Mouse (Mus musculus): Measurements from ENCODE around the gene Rnf182.

Gene Rnf182

DNA sequence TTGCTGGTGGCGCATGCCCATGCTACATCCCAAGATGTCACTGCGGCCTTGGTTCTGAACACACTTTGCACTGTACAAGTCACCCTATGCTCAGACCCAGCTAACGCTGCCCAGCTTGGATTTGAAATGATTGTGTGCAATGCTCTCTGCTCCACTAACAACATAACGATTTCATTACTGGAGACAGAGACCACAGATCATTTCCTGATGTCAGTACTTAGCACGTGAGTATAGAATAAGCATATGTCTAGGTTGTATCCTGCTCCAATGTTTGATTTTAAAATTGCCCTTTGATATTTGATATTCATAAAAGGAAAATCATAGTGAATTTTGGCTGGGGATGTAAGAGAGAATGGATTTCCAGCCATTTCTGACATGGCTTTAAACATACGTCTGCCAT lies 3.5 kb upstream of the Rnf182 start:
- WGBS: 92% methylated on average over 6 of the region's 6 CpGs

DNA sequence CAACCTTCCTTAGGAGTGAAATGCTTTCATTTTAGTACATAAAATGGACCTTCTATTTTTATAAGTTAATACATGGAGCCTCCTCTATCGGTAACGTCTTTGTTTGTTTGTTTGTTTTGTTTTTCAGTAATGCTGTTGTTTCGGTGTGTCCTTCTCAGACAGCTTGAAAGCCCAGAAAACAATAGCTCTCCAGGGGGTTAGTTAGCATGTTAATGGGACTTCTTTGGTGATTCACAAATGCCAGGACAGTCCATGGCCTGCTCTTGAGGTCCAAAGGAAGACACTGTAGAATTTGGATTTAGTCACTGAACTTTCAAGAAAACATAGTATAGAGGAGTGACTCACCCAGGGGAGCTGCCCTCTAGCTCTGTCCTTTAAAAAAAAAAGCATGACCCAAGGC lies 843 bp upstream of the Rnf182 start:
- WGBS: 77% methylated on average over 3 of the region's 3 CpGs

DNA sequence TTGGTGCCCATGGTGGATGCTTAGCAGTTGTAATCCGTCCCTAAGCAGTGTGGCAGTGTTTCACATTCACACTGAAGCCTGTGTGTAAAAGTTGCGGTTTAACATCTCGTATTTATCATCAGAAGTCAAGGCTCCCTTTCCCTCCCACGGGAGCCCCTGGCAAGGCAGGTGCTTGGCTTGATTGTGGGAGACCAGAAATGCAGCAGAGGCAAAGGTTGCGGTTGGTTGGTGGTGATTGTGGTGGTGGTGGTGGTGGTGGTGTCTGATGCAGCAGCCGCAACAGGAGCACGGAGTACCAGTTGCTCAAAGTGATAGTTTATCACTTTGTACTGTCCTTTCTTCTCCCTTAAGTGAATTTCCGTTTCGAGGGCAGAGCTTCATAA lies 325 bp upstream of the Rnf182 start:
- 16% methylated on average over 9 of the region's 9 CpGs for WGBS

DNA sequence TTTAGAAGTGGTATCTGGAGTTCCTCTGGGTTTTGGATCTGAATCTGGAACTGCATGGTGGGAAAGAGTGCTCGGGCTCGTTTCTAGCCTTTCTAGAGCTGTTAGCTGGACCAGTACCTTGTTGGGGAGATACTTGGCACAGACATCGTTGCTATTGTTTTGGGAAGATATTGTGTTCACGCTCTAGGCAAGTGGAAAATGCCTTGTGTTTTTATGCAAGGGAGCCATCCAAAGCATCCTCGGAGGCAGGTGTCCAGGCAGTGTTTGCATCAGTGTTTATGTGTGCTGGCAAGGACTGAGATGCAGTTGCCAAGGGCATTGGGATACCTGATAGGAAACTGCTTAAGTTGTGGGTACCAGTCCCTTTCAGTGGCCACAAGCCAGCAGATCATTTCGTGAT lies 1.0 kb downstream of the Rnf182 start:
- WGBS: 15% methylated on average over 6 of the region's 6 CpGs

DNA sequence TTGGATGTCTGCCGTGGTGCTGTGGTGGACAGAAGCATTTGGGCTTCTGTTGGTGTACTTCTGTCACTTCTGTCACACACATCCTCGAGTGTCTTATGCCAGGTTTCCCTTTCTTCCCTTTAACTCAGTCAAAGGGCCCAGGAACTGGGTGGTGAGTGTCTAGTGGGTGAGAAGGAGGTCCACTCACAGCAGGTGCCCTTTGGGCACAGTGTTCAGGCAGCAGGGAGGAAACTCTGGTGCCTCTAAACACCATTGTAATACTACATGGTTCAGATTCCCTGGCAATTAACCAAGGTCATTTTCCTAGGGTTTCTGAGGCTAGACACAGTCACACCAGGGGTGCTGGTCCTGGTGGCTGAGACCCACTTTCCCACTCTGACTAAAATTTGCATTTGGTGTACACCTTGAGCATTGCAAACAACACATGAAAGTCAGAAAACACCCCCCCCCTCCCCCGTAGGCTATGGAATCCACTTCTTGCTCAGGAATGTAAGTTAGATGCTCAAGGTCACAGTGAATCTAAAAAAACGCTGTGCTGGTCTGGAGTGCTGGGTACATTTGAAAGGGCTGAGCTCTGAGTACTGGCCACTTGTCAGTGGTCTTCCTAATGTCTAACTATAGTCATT lies 4.2 kb downstream of the Rnf182 start:
- 70% methylated on average over 4 of the region's 4 CpGs for WGBS

DNA sequence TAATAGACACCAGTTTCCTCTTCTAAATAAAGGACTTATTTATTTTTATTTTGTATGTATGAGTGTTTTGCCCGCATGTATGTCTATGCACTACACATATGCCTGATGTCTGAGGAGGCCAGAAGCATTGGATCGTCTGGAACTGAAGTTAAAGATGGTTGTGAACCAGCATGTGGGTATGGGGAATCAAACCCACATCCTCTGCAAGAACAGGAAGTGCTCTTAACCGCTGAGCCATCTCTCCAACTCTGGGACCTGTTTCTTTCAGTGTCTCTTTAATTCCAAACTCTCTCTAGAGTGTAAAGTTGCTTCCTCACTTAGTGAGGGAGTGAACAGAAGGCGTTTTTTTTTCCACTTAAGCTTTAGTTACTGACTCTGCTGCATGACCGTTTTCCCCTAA lies 12.4 kb downstream of the Rnf182 start:
- 56% methylated on average over 5 of the region's 5 CpGs for whole genome bisulfite sequencing

DNA sequence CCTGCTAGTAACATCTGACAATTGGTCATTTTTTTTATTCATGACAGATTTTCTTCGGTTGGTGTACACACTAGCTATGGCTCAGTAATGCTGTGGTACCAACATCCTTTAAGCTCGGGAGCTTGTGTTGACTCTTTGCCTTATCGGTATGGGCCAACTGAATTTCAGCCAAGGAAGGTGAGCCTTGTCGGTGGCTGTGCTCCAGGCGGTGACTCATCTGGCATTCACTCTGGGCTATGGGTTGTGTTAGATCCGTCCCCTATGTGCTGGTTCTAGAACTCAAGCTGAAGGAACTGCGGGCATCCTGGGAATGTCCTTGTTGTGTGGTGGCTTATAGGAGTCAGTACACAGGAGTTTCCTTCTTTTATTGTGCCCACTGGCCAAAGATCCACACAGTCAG lies 14.3 kb downstream of the Rnf182 start:
- 64% methylated on average over 7 of the region's 7 CpGs for WGBS

DNA sequence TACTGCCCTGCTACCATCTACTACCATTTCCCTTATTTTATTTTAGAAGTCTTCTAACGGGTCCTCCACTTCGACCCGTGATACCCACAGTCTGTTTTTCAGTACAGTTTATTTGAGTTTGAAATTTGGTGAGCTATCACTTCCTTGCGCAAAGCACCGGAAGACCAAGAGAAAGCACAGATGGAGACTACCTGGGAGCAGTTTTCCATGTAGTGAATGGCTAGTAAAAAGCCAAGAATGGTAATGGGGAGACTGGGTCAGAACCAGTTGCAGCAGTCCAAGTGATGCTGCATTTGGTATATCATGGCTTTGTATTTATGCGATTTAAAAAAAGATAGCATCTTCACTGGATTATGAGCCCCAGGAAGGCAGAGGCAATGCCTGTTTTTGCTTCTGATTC lies 15.8 kb downstream of the Rnf182 start:
- 96% methylated on average over 6 of the region's 6 CpGs for WGBS

DNA sequence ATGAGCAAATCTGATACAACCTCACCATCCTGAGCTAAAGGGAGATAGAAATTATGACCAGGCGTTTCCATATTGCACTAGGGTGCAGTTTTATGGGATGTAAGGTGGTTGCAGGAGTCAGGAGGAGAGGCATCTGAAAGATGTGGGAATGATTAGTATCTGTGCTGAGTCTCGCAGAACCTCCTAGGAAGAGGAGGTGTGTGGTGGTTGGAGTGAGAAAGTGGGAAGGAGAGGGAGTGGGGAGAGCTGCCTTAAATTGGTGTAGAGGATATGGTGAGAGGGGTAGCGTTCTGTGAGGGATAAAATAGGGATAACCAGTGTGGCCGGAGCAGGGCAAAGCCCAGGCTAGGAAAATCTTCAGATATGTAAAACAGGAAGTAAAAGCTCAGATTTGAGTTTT lies 17.5 kb downstream of the Rnf182 start:
- WGBS: 57% methylated on average over 4 of the region's 4 CpGs

DNA sequence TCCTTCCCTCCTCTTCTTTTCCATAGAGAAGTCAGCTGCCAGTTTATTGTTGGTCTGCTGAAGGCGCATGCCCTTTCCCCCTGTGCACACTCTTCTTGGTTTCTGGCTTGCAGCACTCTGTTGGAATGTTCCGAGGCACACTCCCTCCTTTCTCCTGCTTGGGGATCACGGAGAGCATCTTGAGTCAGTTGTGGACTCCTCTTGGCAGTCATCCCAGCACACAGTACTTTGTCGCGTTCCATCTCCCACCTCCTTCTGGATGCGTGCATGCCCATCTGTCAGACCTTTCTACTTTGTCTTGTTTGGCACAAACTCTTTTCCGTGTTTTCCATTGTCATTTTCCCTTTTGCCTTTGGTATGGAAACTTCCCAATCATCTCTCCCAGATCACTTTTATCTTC lies 22.2 kb downstream of the Rnf182 start:
- WGBS: 54% methylated on average over 7 of the region's 7 CpGs

DNA sequence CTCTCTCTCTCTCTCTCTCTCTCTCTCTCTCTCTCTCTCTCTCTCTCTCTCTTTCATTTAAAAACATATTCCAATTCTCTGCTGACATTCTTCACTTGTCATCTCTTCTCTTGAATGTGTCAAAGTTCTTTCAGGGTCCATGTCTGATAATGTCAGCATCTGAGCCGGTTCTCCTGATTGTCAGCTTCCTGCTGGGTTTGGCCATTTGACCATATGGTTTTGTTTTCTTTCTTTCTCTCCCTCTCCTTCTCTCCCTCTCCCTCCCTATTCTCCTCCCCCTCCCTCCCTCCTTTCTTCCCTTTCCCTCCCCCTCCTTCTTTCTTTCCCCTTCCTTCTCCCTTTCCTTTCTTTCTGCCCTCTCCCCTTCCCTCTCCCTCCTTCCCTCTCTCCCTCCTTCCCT lies 29.5 kb downstream of the Rnf182 start:
- 76% methylated on average over 1 of the region's 1 CpGs for WGBS

DNA sequence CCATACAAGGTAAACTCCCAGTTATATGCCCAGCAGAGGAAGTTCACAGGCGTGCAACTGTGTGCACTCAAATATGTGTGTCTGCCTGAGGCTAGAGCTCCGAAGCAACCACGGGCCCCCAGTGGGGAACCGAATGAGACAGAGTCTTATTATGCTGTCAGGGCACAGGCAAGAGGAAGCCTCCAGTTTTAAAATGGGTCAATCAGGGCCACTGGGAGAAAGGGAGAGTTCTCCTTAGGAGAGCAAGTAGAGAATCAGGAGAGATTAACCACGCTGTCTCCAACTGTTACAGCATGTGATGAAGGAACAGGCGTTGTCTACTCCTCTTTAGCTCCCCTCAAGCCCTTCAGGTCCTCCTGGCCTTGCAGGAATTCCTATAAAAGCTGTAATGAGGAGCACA lies 33.0 kb downstream of the Rnf182 start:
- WGBS: 68% methylated on average over 6 of the region's 6 CpGs

DNA sequence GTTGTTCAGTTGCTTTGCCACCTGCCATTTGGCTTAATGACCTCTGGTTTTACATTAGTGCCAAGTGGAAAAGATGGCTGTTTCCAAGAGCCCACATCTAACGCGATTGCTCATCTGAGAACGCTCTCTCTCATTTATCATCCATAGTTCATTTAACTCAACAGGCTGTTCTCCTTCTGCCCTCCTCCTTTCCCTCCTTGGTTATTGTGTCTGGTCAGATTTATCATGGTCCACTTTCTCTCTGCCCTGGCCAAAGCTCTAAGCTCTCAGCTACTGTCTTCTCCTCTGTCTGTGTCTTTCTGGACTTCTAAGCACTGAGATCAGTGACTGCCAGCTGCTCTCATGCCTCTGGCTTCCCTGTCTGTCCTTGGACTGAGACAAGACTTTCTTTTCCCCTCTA lies 35.8 kb downstream of the Rnf182 start:
- WGBS: 92% methylated on average over 3 of the region's 3 CpGs

DNA sequence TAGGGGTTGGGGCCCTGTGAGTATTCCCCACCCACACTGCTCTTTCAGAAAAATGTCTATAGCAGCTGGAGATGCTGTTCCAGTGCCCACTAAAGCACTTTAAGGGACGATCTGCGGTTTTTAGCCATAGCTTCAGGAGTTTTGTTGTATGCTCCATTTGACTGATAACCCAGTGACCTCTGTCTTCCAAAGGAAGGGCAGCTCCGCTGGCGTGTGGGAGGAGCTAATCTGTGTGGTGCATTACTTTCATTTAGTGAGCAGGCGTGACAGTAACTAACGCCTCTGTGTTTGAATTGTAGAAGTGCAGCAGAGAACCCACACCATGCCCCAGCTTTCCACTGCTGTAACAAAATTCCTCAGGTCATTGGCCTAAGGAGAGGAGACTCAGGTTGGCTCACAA lies 38.6 kb downstream of the Rnf182 start:
- 80% methylated on average over 6 of the region's 6 CpGs for WGBS

DNA sequence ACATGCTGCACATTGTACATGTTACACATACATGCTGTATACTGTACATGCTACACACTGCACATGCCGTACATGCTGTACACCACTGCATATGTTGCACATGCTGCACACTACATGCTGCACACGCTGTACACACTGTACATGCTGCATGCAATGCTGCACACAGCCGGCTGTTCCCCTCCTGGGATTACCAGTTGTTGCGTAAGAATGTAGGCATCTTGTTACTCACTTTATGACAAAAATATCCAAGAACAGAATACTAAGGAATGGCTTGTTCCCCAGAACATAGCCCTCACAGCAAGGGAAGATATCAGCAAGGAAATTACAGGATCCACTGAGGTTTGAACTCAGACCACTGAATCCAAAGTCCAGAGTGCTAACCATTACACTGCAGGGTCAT lies 47.7 kb downstream of the Rnf182 start:
- 58% methylated on average over 4 of the region's 4 CpGs for WGBS

DNA sequence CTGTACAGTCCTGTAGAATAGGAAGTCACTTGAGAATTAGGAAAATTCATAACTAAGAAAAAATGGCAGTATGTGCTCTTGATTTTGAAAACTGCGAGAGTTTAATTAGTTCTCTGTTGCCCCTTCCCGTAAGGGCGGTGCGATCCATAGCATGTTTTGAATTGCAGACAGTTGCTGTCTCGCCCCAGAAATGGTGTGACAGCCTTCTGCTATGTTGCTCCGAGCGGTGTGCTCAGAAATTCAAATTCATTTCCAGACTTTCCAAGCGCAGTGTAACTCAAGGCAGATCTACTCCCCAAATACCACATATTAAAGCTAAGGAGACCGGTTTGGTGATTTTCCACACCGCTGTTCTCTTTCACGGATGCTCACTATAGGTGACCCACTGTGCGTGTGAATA lies 50.6 kb downstream of the Rnf182 start:
- WGBS: 53% methylated on average over 12 of the region's 12 CpGs

DNA sequence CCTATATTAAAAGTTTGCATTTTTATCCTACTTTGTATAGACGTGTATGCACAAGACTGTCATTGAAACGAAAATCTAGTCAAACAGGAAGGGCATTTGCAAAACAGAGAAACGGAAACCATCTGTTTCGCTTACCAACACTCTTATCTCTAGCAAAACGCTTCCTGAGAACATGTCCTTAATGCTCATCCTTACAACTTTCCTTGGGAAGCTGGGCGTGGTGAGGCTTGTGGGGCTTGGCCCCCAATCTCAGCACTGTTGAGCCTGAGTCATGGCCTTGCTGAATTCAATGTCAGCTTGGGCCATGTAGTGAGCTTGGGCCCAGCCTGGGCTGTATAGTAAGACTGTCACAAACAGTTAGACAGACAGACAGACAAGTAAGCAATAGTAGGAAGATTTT lies 51.4 kb downstream of the Rnf182 start:
- WGBS: 59% methylated on average over 6 of the region's 6 CpGs

DNA sequence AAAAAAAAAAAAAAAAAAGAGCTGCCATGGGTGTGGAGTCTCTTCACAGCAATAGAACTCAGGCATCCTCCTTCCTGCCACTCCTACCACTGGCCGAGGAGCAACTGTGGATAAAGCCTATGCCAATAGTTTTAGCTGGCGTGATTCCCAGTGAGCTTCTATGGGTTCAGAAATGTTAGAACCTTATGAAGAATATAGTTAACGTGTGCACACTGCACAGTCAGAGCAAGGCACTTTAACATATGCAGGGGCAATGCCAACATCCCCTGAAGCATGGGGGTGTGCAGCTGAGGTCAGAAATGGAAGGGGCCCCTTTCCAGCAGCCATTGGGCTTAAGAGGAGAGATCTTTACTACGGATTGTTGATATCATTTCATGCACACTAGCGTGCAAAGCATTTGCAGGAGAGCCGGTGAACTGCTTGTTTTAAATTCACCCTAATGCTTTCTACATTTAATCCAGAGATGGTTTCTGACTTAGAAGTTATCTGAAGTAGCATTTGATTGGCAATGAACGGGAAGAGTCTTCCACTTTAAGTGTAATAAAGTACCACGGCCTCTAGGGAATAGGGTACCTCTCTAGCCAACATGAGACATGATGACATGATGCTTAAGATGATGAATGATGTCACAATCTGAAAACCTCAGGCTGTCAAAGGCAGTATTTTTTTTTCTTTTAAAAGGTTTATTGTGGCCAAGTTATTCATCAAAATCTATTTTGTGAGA lies 61.8 kb downstream of the Rnf182 start:
- 70% methylated on average over 8 of the region's 8 CpGs for WGBS

DNA sequence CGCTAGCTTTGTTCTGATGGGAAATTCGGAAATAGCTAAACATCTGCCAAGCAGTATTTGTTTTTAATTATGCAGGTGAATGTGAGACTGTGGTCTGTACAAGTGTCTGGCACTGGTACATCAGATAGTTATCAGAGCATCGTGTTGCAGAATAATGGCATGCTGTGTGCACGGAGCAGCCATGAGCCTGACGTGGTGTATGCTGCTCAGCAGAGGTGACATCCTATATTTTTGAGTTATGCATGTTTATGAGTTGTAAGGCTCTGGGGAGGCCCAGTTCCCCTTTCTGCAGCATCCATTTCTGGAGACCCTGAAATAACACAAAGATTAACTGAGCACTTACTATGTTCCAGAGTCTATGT lies 62.4 kb downstream of the Rnf182 start:
- 73% methylated on average over 5 of the region's 5 CpGs for WGBS

DNA sequence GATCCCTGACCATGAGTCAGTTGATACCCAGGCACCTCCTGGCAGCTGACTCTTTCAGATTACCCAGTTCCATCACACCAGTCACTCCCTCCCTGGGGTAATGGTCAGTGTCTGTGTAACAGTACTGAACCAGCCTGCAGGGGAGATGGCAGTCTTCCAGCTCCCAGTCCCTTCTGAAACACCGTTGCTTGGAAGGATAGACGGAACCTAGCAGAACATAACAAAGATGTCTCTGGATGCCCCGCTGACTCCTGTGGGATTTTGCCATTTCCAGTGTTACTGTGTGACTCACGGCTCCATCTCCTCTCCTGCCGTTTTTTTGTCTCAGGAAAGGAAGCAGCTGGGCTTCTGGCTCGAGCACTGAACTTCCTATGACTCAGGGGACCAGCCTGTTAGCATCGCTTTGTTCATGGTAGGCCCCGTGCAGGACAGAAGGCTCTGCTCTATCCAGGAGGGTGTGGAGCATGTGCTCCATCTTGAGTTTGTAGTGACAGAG lies 69.0 kb downstream of the Rnf182 start:
- 23% methylated on average over 8 of the region's 8 CpGs for WGBS

DNA sequence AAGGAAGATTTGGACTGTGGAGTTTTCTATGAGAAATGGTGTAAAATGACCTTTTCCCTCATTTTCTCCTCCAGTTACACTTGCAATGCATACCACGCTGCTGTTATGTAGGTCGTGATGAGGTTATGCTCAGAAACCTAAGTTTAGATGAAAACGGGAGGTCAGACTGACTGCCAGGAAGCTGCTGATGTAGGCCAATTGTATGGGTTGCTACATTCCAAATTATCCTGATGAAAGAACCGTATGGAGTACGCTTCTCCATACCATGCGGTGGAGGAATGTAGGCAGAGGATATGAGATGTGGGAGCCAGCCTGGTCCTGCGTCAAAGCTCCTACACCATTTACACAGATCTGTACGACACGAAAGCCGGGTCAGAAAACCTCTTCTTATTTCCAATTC lies 72.6 kb downstream of the Rnf182 start:
- WGBS: 86% methylated on average over 10 of the region's 10 CpGs

DNA sequence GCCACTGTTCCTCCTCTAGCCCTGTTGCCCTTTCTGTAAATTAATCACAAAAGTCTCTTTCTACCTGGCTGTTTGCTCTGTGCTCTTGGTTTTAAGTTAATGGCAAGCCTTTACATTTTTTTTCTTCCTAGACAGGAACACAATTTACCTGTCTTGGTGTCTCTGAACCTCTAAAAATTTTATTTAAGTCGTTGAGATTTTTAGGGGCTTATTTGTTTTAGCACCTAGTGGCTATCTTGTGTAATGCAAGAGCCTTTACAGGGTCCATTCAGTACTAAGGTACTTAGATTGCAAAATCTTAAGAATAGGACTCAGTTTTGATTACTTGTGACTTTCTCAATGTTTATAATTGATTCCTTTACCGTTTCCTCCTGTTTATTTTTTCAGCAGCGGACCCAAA lies 76.2 kb downstream of the Rnf182 start:
- WGBS: 65% methylated on average over 3 of the region's 3 CpGs

DNA sequence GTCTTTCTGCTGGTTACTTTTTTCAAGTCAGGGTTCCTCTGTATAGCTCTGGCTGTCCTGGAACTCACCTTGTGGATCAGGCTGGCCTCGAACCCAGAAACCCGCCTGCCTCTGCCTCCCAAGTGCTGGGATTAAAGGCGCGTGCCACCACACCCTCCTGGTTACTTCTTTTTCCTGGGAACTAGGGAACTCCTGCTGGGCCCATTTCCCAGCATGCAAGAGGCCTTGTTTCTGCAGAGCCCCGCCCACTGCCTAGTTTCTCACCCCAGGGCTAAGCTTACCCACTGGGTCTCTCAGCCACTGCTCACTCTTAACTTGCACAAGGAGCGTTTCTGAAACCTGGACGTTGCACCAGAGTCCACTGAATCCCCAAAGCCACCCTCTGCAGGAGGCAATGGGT lies 80.5 kb downstream of the Rnf182 start:
- WGBS: 91% methylated on average over 7 of the region's 7 CpGs

DNA sequence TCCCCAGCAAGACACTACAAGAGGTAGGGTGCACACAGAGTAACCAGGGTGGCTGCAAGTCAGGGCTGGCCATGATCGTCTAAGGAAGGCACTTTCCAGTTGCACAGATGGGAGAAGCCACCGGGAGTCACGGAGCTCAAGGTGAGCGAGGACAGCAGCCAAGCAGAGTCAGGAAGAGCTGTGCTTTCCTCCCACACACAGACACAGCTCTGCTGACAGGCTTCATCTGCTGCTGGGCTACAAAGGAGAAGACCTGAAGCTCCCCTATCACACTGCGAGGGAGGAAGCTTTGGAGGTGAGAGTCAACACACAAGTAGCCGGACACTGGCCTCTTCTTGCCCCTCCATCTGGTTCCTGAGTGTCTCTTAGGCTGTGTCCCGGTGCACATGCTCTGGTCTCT lies 83.0 kb downstream of the Rnf182 start:
- 55% methylated on average over 7 of the region's 7 CpGs for WGBS
